Mouse (Mus musculus) cerebellum, adult 2 months (tissue): ENCODE results near the gene Rrp15.

Experiments used
- CTCF ChIP-seq: fragments of 200-500 bp; IDR thresholded peaks from 2 replicates; pipeline ENCODE4 v1.5.1; 2011; ENCODE audit warnings: low read depth, mild to moderate bottlenecking, control low read depth, low read length, moderate library complexity, borderline replicate concordance; ENCODE audit not compliant: insufficient read depth
- POLR2A ChIP-seq: fragments of 200-500 bp; IDR thresholded peaks from 2 replicates; pipeline ENCODE4 v1.6.1; 2011; ENCODE audit warnings: low read length, control low read depth, borderline replicate concordance; ENCODE audit not compliant: insufficient read depth

GRCm38 (mm10) chr1:186749675-186750283 is 621 bp upstream of the Rrp15 start:
- no peak for TF ChIP-seq CTCF
- no peak for TF ChIP-seq POLR2A
